Mouse (Mus musculus): ENCODE results near the gene 2610301B20Rik. TPM values are rescaled to one million over a fixed set of nuclear protein-coding genes. Genes with fewer than 3 reads are reported as not detected.
"Not testable (repeated sequence)": the region's sequence is repeated elsewhere in the genome, so short reads cannot be mapped to it uniquely, and the experiment has no call there.

The 2610301B20Rik gene
- 1 to 10 TPM; 3.6 to 4.2 TPM for total RNA-seq (2021)
- long read RNA-seq, experiment 1, partial matches to known transcripts, result 0 of 2 reads
- long read RNA-seq, experiment 1, other reads (novel, unspliced or antisense), result 0 of 2 reads
- long read RNA-seq, experiment 2, transcript 2610301B20Rik-201 (6 exons, 2,116 nt), result major isoform, 5 of 5 reads
- long read RNA-seq, experiment 2, partial matches to known transcripts, result 0 of 5 reads
- long read RNA-seq, experiment 2, other reads (novel, unspliced or antisense), result 0 of 5 reads

DNA sequence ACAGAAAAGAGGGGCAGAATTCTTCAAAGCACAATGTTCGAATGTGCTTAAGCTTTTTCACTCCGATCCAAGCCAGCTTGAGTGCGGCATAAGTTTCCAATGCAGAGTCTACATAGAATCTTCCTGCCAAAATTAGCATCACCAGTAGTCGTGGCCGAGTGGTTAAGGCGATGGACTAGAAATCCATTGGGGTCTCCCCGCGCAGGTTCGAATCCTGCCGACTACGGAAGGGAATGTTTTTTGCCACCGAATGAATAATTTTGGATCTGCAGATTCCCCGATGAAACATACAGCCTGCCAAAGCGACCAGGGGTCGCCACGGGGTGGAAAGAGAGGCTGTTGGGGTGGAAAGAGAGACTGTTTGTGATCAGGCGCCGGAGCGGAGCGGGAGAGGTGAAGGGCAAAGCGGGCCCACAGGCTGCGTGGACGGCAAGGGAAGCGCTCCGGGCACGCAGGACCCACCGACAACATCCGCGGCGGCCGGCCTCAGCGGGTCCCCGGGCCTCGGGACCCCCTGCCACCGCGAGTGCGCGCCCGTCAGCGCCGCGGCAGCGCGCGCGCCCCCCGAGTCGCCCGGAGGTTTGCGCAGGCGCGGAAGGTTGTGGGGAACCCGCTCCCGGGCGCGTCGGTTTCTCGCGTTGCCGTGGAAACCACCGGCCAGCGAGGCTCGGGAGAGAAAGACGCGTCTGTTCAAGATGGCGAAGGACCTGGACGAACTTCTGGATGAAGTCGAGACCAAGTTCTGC, at the start of gene 2610301B20Rik:
Gene 2610301B20Rik, plus strand, starts transcription at position 579 of the 746 bp plus-strand sequence.
- peak; percentile 88 for DNase-seq

GRCm38 (mm10) chr4:10833273-10833672, 41.0 kb upstream of the 2610301B20Rik start:
- DNase-seq, result no peak

DNA sequence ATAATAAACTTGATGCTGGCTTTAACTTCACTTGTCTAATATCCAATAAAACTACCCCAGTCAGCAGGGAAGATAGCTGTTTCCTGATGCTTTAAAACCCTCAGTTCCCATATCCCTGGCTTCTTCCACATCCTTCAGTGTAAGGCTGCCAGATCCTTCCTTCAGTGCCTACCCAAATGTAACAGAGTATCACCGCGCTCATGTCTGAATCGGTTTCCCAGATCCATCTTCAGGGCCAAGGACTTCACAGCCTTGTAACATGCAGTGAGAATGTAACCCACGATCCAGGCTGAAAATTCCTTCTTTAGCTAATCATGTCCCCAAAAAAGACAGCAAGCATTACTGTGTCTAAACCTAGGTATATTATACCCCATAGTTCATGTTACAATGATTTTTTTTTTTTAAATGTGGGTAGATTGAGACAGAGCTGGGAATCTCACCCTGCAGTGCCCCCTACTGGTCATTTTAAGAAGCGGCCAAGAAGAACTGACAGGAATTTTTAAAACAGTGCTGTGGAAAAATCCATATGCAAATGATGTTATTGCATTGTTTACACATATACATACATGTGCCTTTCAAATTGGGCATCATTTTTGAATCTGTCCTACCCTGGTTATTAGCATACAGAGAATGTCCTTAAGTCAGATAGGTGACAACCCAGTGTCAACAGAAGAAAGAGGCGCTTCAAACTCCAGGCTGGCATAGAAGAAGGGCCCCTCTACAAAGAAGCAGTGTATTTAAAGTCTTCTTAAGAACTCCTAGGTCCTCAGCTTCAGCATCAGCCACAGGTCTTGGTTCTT, 38.8 kb upstream of the 2610301B20Rik start:
- no peak for DNase-seq

GRCm38 (mm10) chr4:10845848-10846247, 28.4 kb upstream of the 2610301B20Rik start:
- no peak for DNase-seq

DNA sequence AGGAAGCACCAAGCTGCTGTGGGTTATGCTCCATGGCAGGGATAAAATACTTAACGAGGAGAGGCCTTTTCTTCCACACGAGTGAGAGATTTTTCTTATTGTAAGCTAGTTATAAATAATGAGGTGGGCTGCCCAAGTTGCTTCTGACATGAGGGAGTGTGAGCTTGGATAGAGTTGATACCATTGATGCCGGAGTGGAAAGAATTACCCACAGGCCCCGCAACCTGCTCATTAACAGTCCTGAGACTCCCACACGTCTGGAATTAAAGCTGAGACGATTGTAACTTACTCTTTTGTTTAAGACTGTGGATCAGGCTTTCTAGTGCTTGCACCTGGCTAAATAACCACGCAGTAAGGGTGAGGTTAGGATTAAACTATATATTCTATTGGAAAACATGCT, 24.5 kb upstream of the 2610301B20Rik start:
- DNase-seq, result no peak

- no peak for DNase-seq
These were observed 23.3 kb upstream of the 2610301B20Rik start for GRCm38 (mm10) chr4:10851013-10851412.

- DNase-seq, result no peak
These were observed 15.1 kb upstream of the 2610301B20Rik start for GRCm38 (mm10) chr4:10859174-10859573.

DNA sequence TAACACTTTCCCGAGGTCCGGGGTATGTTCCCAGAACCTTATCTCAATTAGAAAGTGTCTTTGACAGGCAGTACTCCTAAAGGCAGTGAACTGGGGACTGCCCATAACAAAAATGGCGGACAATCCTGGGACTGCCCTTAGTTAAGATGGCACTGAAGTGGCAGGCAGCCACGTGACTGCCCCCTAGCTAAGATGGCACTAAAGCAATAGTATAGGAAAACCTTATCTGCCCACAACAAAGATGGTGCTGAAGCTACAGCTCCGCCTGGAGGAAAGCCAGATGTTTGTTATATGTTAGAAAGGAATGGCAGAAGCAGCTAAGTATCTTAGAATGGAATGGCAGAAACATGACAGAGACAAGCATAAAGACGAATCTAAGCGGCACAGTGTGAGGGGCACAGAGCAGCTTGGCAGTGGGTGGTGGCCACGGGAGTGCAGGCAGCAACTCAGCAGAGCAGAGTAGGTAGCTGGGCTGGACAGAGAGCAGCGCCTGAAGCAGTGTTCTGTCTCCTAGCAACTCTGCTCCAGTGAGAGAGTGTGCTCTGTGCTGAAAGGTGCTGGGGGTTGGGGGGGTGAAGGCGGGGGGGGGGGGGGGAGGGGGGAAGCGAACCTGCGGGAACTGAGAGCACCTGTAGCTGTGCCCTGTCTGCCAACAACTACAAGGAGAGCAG, 14.3 kb upstream of the 2610301B20Rik start:
- DNase-seq, result no peak

DNA sequence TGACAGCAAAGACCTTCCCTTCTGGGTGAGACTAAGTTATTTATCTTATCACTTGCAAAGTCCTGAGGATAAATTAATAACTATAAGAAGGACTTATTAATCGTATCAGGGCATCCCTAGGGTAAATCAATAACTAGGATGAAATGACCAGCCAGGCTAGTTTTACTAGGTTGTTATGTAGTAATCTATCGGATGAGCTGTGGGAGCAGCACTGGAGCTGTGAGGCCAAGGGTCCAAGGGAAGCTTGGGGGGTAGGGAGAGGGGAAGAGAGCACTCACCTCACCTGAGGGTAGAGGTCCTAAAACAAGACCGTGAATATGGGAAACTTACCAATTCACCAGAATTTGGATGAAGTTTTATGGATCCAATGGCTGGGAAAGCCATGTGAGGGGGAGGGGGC, 13.5 kb upstream of the 2610301B20Rik start:
- no peak for DNase-seq

DNA sequence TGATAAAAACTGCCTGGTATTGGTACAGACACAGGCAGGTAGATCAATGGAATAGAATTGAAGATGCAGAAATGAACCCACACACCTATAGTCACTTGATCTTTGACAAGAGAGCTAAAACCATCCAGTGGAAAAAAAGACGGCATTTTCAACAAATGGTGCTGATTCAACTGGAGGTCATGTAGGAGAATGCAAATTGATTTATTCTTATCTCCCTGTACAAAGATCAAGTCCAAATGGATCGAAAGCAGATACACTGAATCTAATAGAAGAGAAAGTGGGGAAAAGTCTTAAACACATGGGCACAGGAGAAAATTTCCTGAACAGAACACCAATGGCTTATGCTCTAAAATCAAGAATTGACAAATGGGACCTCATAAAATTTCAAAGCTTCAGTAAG, 11.4 kb upstream of the 2610301B20Rik start:
- not testable (repeated sequence) for DNase-seq

DNA sequence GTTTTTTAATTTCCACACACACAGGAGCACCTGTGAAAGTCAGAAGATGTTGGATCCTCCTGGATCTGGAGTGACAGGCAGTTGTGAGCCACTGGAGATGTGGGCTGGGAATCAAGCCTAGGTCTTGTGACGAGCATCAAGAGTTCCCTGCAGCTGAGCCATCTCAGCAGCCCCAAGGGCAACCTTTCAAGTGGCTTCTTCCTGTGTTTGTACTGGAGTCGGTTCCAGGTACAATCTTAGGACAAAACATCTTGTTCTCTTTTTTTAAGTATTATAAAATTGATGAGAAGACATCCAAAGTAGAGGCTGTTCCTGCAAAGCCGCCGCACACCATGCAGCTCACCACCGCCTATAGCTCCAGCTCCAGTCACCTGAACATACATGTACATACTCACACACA, 2.1 kb upstream of the 2610301B20Rik start:
- DNase-seq, result no peak

DNA sequence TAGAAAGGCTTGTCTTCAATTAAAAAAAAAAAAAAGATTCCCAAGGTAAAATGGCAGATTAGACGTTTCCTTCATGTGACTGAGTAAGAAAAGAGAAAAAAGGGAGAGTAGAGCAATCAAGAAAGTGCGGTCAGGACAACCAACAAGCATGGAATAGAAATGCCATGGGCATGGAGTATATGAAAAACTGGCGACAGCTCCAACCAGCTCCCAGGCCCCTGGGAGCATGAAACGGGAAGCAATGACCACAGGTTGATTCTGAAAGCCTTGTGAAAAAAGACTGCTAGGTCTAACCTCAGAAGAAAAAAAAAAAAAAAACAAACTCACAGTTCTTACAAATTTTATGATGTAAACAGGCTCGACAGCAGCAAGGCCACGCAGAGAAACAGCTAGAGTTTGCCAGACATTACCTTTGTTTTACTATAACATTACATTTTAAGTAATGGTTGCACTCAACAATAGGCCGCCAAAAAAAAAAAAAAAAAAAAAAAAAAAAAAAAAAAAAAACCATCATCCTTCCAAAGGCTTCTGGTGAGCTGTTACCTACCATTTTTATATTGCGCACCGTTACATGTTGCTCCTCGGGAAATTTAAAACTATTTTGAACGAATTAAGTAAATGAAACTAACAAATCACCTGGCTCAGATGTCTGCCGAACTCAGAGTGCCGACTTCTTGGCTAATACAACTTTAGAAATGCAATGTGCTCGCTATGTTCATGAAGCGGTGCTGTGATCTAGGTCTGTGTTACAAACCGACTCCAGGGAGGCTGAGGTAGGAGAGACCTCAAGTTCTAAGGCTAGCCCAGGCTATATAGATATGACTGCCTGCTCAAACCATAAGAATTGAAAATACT, 1.4 kb upstream of the 2610301B20Rik start:
- DNase-seq, result no peak

DNA sequence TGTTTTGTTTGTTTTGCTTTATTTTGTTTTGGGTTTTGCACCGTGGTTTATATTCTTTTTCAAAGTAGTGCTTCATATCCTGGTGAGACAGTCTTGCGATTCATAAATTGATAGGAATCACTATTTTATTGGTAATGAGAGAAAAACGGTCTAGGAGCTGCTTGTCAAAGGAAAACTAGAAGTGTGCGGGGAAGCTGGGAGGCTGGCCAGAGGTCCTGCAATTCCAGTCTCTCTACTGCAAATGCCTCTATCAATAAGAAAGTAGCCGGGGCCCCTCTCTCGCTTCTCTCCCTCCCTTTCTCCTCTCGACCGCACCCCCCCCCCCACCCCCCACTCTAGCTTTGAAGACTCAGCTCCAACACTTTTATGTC, 764 bp upstream of the 2610301B20Rik start:
- no peak for DNase-seq

- DNase-seq, result peak; percentile 43
These were observed 422 bp downstream of the 2610301B20Rik start for GRCm38 (mm10) chr4:10874718-10875121.

GRCm38 (mm10) chr4:10875407-10875806, 1.1 kb downstream of the 2610301B20Rik start:
- no peak for DNase-seq

DNA sequence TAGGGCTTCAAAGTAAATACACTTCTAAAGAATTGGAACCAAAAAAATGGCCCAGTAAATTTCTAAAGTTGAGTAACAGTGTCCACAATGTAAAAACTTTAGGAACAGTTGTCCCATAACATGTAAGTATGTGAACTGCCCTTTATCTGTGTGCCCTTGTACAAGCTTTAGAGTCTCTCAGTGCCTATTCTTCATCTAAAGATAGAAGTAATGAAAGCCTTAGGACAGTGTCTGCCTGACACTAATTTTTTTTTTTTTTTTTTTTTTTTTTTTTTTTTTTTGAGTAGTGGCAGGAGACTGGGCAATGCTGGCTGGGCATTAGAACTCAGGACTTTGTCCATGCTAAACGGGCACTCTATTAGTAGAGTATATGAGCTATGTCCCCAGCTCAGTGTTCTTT, 2.8 kb downstream of the 2610301B20Rik start:
- no peak for DNase-seq

DNA sequence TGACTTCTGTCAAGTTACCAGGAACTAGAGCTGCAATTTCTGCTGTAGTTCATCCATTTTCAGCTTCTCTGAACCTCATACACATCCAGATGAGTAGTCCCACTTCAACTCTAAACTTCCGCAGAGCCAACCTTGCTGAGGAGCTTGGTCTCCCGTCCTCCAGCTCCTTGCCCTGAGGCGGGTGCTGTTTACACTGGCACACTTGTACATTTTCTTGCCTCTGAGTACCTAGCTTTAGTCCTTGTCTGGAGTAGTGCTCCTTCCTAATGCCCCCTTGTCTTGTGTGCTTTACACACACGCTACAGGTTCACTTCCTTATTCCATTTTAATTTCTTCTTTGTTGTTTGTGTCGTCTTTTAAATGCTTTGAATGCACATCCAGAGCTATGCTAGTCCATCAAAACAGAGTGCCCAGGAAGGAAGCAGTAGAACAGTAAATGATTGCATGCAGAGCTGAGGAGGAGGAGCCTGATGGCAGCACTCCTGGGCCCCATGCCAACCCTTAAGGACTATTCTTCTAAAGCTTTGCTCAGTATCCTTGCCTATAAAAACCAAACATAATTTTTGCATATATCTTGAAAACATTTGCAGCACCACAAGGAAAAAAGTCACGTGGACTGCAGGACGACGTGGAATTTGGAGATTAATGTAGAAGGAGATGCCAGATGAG, 9.6 kb downstream of the 2610301B20Rik start:
- DNase-seq, result no peak

DNA sequence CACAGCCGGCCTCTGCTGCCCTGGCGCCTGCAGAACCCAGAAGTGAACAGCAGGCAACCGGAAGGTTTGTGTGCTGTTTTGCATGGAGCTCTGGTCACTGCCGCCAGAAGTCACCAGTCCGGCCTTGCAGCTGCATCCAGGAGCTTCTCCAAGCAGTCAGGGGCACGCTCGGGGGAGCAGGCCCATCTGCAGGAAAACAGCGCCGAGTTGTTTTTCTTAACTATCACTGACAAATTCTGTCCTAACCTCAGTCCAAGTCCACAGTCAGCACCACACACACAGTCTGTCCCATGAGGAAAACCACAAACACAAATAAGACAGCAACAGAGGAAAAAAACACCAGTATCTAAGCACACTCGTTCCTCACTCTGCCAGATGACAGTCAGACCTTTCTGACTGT, 14.5 kb downstream of the 2610301B20Rik start:
- DNase-seq, result no peak

GRCm38 (mm10) chr4:10896262-10896661, 22.0 kb downstream of the 2610301B20Rik start:
- no peak for DNase-seq

DNA sequence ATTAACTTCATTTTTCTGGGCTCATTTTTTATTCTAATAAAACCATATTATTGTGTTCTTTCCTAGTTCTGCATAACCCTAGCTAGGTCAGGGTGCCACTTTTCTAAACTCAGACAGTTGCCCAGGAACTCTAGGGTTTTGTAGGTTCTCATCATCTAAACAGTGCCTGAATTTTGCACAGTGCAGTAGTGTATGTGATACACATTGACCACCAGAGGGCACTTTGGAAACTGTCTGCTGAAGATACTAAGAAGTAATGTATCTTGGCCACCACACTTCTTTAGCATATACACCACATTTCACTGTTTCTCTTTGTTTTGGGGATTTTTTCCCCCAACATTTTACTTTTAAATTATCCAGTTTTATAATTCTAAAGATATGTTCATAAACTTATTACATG, 22.6 kb downstream of the 2610301B20Rik start:
- no peak for DNase-seq

GRCm38 (mm10) chr4:10905234-10905801, 31.0 kb downstream of the 2610301B20Rik start:
- DNase-seq, result no peak
